Comparison of ENCODE assay signal across 8 mouse cellular contexts in genomic region chrX:9271947-9272459, GRCm38 (mm10). TPM values are rescaled to one million over a fixed set of nuclear protein-coding genes. Genes with fewer than 3 reads are reported as not detected.
DNase-seq lines count a peak whose midpoint lies in the region; ATAC-seq and TF ChIP-seq lines count a peak whose summit lies in the region.

No protein-coding gene starts in this region.

- intact Hi-C loops in heart, postnatal 36 days (cut with DNase I), result no loop called here

- no peak for ATAC-seq in heart, embryonic 11.5 days (replicated peaks; ENCODE audit: insufficient number of reproducible peaks, low FRiP score, low TSS enrichment)
- peak; percentile 42; the same call in 1 of the 2 replicates for ATAC-seq in forebrain, embryonic 13.5 days
- ATAC-seq in liver, embryonic 15.5 days (ENCODE audit: insufficient read depth), result no peak
- ATAC-seq in inflammation-experienced regulatory T-cells, adult 6 months, result no peak

- WGBS in heart, embryonic 11.5 days (ENCODE audit: insufficient replicate concordance), result 14% methylated on average over 8 of the region's 8 CpGs
- 26% methylated on average over 8 of the region's 8 CpGs for WGBS in forebrain, embryonic 13.5 days
- WGBS in liver, embryonic 15.5 days (ENCODE audit: insufficient replicate concordance), result 22% methylated on average over 8 of the region's 8 CpGs

- peak overlapping the region; percentile 60 for H3K4me2 ChIP-seq in heart, embryonic 11.5 days
- peak overlapping the region; percentile 56; the same call in 1 of the 2 replicates for H3K4me2 ChIP-seq in CH12.LX (ENCODE audit: insufficient read depth, low read depth, poor library complexity, severe bottlenecking)
- peak overlapping the region; percentile 61 for H3K4me2 ChIP-seq in forebrain, embryonic 13.5 days
- H3K4me2 ChIP-seq in liver, embryonic 15.5 days, result peak overlapping the region; percentile 65

- TF ChIP-seq CTCF in CH12.LX (conservative IDR thresholded peaks at IDR 0.05 in 1 of 2, IDR thresholded peaks at IDR 0.05 in 1 of 2; ENCODE audit: low read depth in 2 of 2, low read length in 2 of 2), result no peak

- no peaks in the 10 kb centered on the region for H3K79me2 ChIP-seq in CH12.LX (replicated peaks; ENCODE audit: control insufficient read depth, extremely low read depth, insufficient read depth, poor library complexity, severe bottlenecking)

- no peaks in the 10 kb centered on the region for H3K4me1 ChIP-seq in heart, embryonic 11.5 days (ENCODE audit: control insufficient read depth, insufficient read depth, low read length)
- no peaks in the 10 kb centered on the region for H3K4me1 ChIP-seq in CH12.LX (ENCODE audit: control insufficient read depth in 1 of 2, insufficient read depth in 2 of 2)
- no peaks in the 10 kb centered on the region for H3K4me1 ChIP-seq in forebrain, embryonic 13.5 days
- H3K4me1 ChIP-seq in liver, embryonic 15.5 days (replicated peaks), result peaks cover 10% of the 10 kb centered on the region

- no peak for TF ChIP-seq EP300 in CH12.LX (IDR thresholded peaks at IDR 0.05; ENCODE audit: low read length)

- peak overlapping the region; percentile 50 for H3K4me3 ChIP-seq in heart, embryonic 11.5 days (ENCODE audit: low read depth, low read length)
- H3K4me3 ChIP-seq in CH12.LX (replicated peaks in 1 of 3; ENCODE audit: low read depth in 2 of 3, low read length in 2 of 3, poor library complexity in 1 of 3), result peak overlapping the region in 2 of 3 experiments; percentile 36 to 62
- H3K4me3 ChIP-seq in forebrain, embryonic 13.5 days, result peak overlapping the region; percentile 54
- H3K4me3 ChIP-seq in liver, embryonic 15.5 days (replicated peaks), result peak overlapping the region; percentile 76

- no peaks in the 10 kb centered on the region for H3K9me3 ChIP-seq in heart, embryonic 11.5 days (replicated peaks; ENCODE audit: control insufficient read depth, low read length)
- H3K9me3 ChIP-seq in CH12.LX (replicated peaks; ENCODE audit: low read length), result peaks cover 4% of the 10 kb centered on the region
- H3K9me3 ChIP-seq in forebrain, embryonic 13.5 days (replicated peaks), result no peaks in the 10 kb centered on the region; the same call in 1 of the 2 replicates
- no peaks in the 10 kb centered on the region for H3K9me3 ChIP-seq in liver, embryonic 15.5 days (replicated peaks)

- peak overlapping the region; percentile 35; the same call in 1 of the 2 replicates for H3K27ac ChIP-seq in heart, embryonic 11.5 days (ENCODE audit: low read depth, low read length)
- no peak overlapping the region for H3K27ac ChIP-seq in CH12.LX (ENCODE audit: insufficient read depth, low read depth)
- H3K27ac ChIP-seq in forebrain, embryonic 13.5 days, result no peak overlapping the region
- H3K27ac ChIP-seq in liver, embryonic 15.5 days (replicated peaks), result peak overlapping the region; percentile 91

- no peak for TF ChIP-seq POLR2A in CH12.LX (IDR thresholded peaks at IDR 0.05; ENCODE audit: low read depth, low read length)

- no peak for DNase-seq in heart, postnatal 36 days
- DNase-seq in CH12.LX (ENCODE audit: extremely low read depth), result no peak
- no peak for DNase-seq in right cerebral cortex, postnatal 14 days
- no peak for DNase-seq in gastrocnemius, adult 8-10 months (ENCODE audit: low spot score in 2 of 2)

- dilution Hi-C loops in CH12.LX (cut with MboI; ENCODE audit: extremely low pct_ligation_motif_present, extremely low pct_unique_long_range_greater_than_20kb, low sequenced_read_pairs), result no loop called here

- peak overlapping the region; percentile 64 for H3K9ac ChIP-seq in heart, embryonic 11.5 days (ENCODE audit: low read depth, low read length)
- peak overlapping the region; percentile 63 for H3K9ac ChIP-seq in CH12.LX (ENCODE audit: insufficient read depth, low read depth)
- no peak overlapping the region for H3K9ac ChIP-seq in forebrain, embryonic 13.5 days
- peak overlapping the region; percentile 81 for H3K9ac ChIP-seq in liver, embryonic 15.5 days

- H3K27me3 ChIP-seq in heart, embryonic 11.5 days (ENCODE audit: control insufficient read depth, insufficient read depth, low read length), result no peaks in the 10 kb centered on the region
- no peaks in the 10 kb centered on the region for H3K27me3 ChIP-seq in CH12.LX (replicated peaks)
- no peaks in the 10 kb centered on the region for H3K27me3 ChIP-seq in forebrain, embryonic 13.5 days
- no peaks in the 10 kb centered on the region for H3K27me3 ChIP-seq in liver, embryonic 15.5 days

- no peaks in the 10 kb centered on the region for H3K36me3 ChIP-seq in heart, embryonic 11.5 days (ENCODE audit: control insufficient read depth, insufficient read depth, low read length)
- H3K36me3 ChIP-seq in CH12.LX (replicated peaks in 1 of 2; ENCODE audit: control insufficient read depth in 1 of 2, insufficient read depth in 1 of 2, low read length in 1 of 2), result no peaks in the 10 kb centered on the region
- H3K36me3 ChIP-seq in forebrain, embryonic 13.5 days (ENCODE audit: poor library complexity, severe bottlenecking), result no peaks in the 10 kb centered on the region
- no peaks in the 10 kb centered on the region for H3K36me3 ChIP-seq in liver, embryonic 15.5 days (replicated peaks)

- in situ Hi-C loops in CH12.LX (cut with MboI; ENCODE audit: low pct_ligation_motif_present, low pct_unique_long_range_greater_than_20kb, low sequenced_read_pairs), result no loop called here

- no peak for TF ChIP-seq RAD21 in CH12.LX (IDR thresholded peaks at IDR 0.05; ENCODE audit: low read depth, low read length)

TF ChIP-seq in CH12.LX, 34 proteins besides CTCF, POLR2A, EP300 and RAD21:
- no peak for TF ChIP-seq UBTF (IDR thresholded peaks at IDR 0.05; ENCODE audit: low read depth, low read length)
- no peak for TF ChIP-seq SIN3A (IDR thresholded peaks at IDR 0.05; ENCODE audit: low read length)
- TF ChIP-seq ELF1 (IDR thresholded peaks at IDR 0.05; ENCODE audit: low read depth, low read length), result no peak
- TF ChIP-seq TBP (conservative IDR thresholded peaks at IDR 0.05; ENCODE audit: low read depth, low read length), result no peak
- TF ChIP-seq ZMIZ1 (IDR thresholded peaks at IDR 0.05; ENCODE audit: low read depth, low read length), result no peak
- TF ChIP-seq HCFC1 (IDR thresholded peaks at IDR 0.05; ENCODE audit: low read depth, low read length), result no peak
- TF ChIP-seq MYC (IDR thresholded peaks at IDR 0.05; ENCODE audit: low read depth, low read length), result no peak
- TF ChIP-seq IRF4 (IDR thresholded peaks at IDR 0.05; ENCODE audit: low read depth, low read length), result no peak
- TF ChIP-seq ZC3H11A (IDR thresholded peaks at IDR 0.05; ENCODE audit: low read depth, low read length), result no peak
- TF ChIP-seq MAFK (IDR thresholded peaks at IDR 0.05; ENCODE audit: insufficient replicate concordance, low read length), result no peak
- no peak for TF ChIP-seq KAT2A (IDR thresholded peaks at IDR 0.05; ENCODE audit: insufficient replicate concordance, low read length)

RNA-seq across cellular contexts. Expression of gene Xk, which starts 0.6 kb away (rescaled TPM):
- polyA plus RNA-seq in heart, embryonic 11.5 days (2014; fragmentation: Nextera tagmentation; extraction: Ambion mirVana), result 8.9 and 10.6 TPM in 2 replicates
- 10 to 100 TPM in 1 of 2 experiments, 1 to 10 TPM in 1; 4.8 to 11.0 TPM for total RNA-seq in heart, postnatal 36 days (2021)
- total RNA-seq in CH12.LX (2012; rRNA removed) (0.68 and 0.88 TPM in 2 replicates), CH12.LX (2014; rRNA removed) (0.05 and 0.08 TPM in 2 replicates)
- 0.35 and 0.44 TPM in 2 replicates for polyA plus RNA-seq in CH12.LX (2012; ENCODE audit: insufficient read length, low read depth)
- polyA plus RNA-seq in forebrain, embryonic 13.5 days (2015; fragmentation: Nextera tagmentation; extraction: Ambion mirVana), result 2.5 and 3.1 TPM in 2 replicates
- 24.3 and 25.4 TPM in 2 replicates for polyA plus RNA-seq in liver, embryonic 15.5 days (2015; fragmentation: Nextera tagmentation; extraction: Ambion mirVana)
- 1 to 10 TPM in 2 of 3 experiments, under 1 TPM in 1; 0.95 to 1.5 (median 1.2) TPM for polyA plus RNA-seq in inflammation-experienced regulatory T-cells, adult 6 months (2017; shearing (Covaris generic))
- 1 to 10 TPM; 4.2 to 6.5 (median 5.0) TPM for total RNA-seq in gastrocnemius, adult 8-10 months (2022)

RNA-seq across cellular contexts. Expression of gene H2al1m, which starts 11.6 kb away (rescaled TPM):
- 0.99 TPM in 1 of 2 replicates, not detected in the other for polyA plus RNA-seq in heart, embryonic 11.5 days (2014; fragmentation: Nextera tagmentation; extraction: Ambion mirVana)
- under 1 TPM in 1 of 2 experiments, not detected in 1; 0.54 TPM for total RNA-seq in heart, postnatal 36 days (2021)
- total RNA-seq in CH12.LX (2012; rRNA removed), result 0.50 TPM in 1 of 2 replicates, not detected in the other
- total RNA-seq in CH12.LX (2014; rRNA removed), result not detected in 2 replicates
- polyA plus RNA-seq in CH12.LX (2012; ENCODE audit: insufficient read length, low read depth), result not detected in 2 replicates
- not detected in 2 replicates for polyA plus RNA-seq in forebrain, embryonic 13.5 days (2015; fragmentation: Nextera tagmentation; extraction: Ambion mirVana)
- polyA plus RNA-seq in liver, embryonic 15.5 days (2015; fragmentation: Nextera tagmentation; extraction: Ambion mirVana), result 2.1 and 2.6 TPM in 2 replicates
- polyA plus RNA-seq in inflammation-experienced regulatory T-cells, adult 6 months (2017; shearing (Covaris generic)), result not detected
- total RNA-seq in gastrocnemius, adult 8-10 months (2022), result 1 to 10 TPM in 1 of 4 experiments, not detected in 3; 1.2 TPM

RNA-seq across cellular contexts. Expression of gene Gm14862, which starts 15.3 kb away (rescaled TPM):
- 0.56 and 0.94 TPM in 2 replicates for polyA plus RNA-seq in heart, embryonic 11.5 days (2014; fragmentation: Nextera tagmentation; extraction: Ambion mirVana)
- not detected for total RNA-seq in heart, postnatal 36 days (2021)
- total RNA-seq in CH12.LX (2012; rRNA removed) (not detected in 2 replicates), CH12.LX (2014; rRNA removed) (not detected in 2 replicates)
- not detected in 2 replicates for polyA plus RNA-seq in CH12.LX (2012; ENCODE audit: insufficient read length, low read depth)
- polyA plus RNA-seq in forebrain, embryonic 13.5 days (2015; fragmentation: Nextera tagmentation; extraction: Ambion mirVana), result 0.24 TPM in 1 of 2 replicates, not detected in the other
- polyA plus RNA-seq in liver, embryonic 15.5 days (2015; fragmentation: Nextera tagmentation; extraction: Ambion mirVana), result 2.6 and 3.4 TPM in 2 replicates
- 1 to 10 TPM in 1 of 3 experiments, not detected in 2; 1.1 TPM for polyA plus RNA-seq in inflammation-experienced regulatory T-cells, adult 6 months (2017; shearing (Covaris generic))
- total RNA-seq in gastrocnemius, adult 8-10 months (2022), result not detected

Comparison
In these comparisons a context has a peak if more than half of its experiments do, and no peak if none do; other contexts are left out.
1. H3K27ac ChIP-seq: peak in heart, embryonic 11.5 days (single experiment) and liver, embryonic 15.5 days (single experiment); none in CH12.LX (single experiment) and forebrain, embryonic 13.5 days (single experiment).
2. Peak in every context shown above with its lines, with median percentiles within 50 percentile points of each other: H3K4me2 ChIP-seq and H3K4me3 ChIP-seq.